ENCODE assay signal across 11 mouse cellular contexts in genomic region chr9:109606837-109607236, GRCm38 (mm10). TPM values are rescaled to one million over a fixed set of nuclear protein-coding genes. Genes with fewer than 3 reads are reported as not detected.
A peak's percentile ranks its signal among the peaks of the same experiment; 100 is the strongest.
DNase-seq lines count a peak whose midpoint lies in the region; ATAC-seq and TF ChIP-seq lines count a peak whose summit lies in the region.
"Not testable (repeated sequence)": the region's sequence is repeated elsewhere in the genome, so short reads cannot be mapped to it uniquely, and the experiment has no call there.
"Had no signal": no experiment of that assay in that cellular context is flagged by ENCODE, and none has a peak within 500 bp of the region (broad histone marks: within the 10 kb centered on the region; RNA-seq: fewer than 3 reads in every experiment).

No protein-coding gene starts in this region.

- H3K4me2 ChIP-seq in hindbrain, embryonic 14.5 days (replicated peaks); midbrain, postnatal 0 days (ENCODE audit: low read depth, low read length, poor library complexity, severe bottlenecking): not testable (repeated sequence)

- H3K27me3 ChIP-seq in hindbrain, embryonic 14.5 days (ENCODE audit: control insufficient read depth, insufficient read depth, low read length); midbrain, postnatal 0 days (ENCODE audit: insufficient read depth, low read length); splenic B cell, adult 2 months (ENCODE audit: control insufficient read depth, insufficient read depth, low read length, poor library complexity, severe bottlenecking): not testable (repeated sequence)

- H3K4me3 ChIP-seq in ES-E14 (ENCODE audit: insufficient read depth in 1 of 2, low read depth in 1 of 2, low read length in 2 of 2, poor library complexity in 1 of 2, severe bottlenecking in 1 of 2); hindbrain, embryonic 14.5 days (replicated peaks; ENCODE audit: low read length); midbrain, postnatal 0 days (ENCODE audit: low read depth, low read length): not testable (repeated sequence)

- intact Hi-C loops in left cerebral cortex, postnatal 10 days (cut with DNase I): not testable (repeated sequence)

- DNase-seq in ES-E14 (ENCODE audit: low read depth, low spot score): not testable (repeated sequence)
- DNase-seq in adrenal gland, postnatal 25 days: peak; percentile 50
- peak; percentile 8 for DNase-seq in embryo, embryonic 11.5 days (ENCODE audit: low read depth, low spot score)
- DNase-seq in hindbrain, embryonic 14.5 days (ENCODE audit: low spot score): peak; percentile 44
- peak; percentile 64 to 71 for DNase-seq in kidney, postnatal 4 days
- peak; percentile 8 to 37 for DNase-seq in left cerebral cortex, postnatal 10 days (ENCODE audit: extremely low spot score in 1 of 2, low spot score in 2 of 2)
- peak; percentile 35 for DNase-seq in midbrain, postnatal 0 days (ENCODE audit: low spot score)
- peak; percentile 1 for DNase-seq in splenic B cell, adult 2 months (ENCODE audit: low read depth, low spot score)

- peak; percentile 54 for TF ChIP-seq CTCF in midbrain, postnatal 0 days (IDR thresholded peaks at IDR 0.05)

- H3K27ac ChIP-seq in ES-E14 (ENCODE audit: insufficient read depth, low read depth, low read length, poor library complexity, severe bottlenecking); hindbrain, embryonic 14.5 days; midbrain, postnatal 0 days (ENCODE audit: low read depth, low read length): not testable (repeated sequence)

- not testable (repeated sequence) for H3K4me1 ChIP-seq in ES-E14 (ENCODE audit: control insufficient read depth in 2 of 2, insufficient read depth in 2 of 2, low read length in 2 of 2, poor library complexity in 1 of 2); hindbrain, embryonic 14.5 days (replicated peaks; ENCODE audit: control insufficient read depth, insufficient read depth, low read length); midbrain, postnatal 0 days (ENCODE audit: insufficient read depth, low read length)

- not testable (repeated sequence) for H3K9me3 ChIP-seq in ES-E14 (ENCODE audit: control insufficient read depth, insufficient read depth, low read depth, low read length); hindbrain, embryonic 14.5 days (ENCODE audit: control insufficient read depth, low read length); midbrain, postnatal 0 days (ENCODE audit: low read length)

- not testable (repeated sequence) for ATAC-seq in hindbrain, embryonic 14.5 days (ENCODE audit: low FRiP score); midbrain, postnatal 0 days (ENCODE audit: low FRiP score)

- in situ Hi-C loops in ES-E14 (cut with MboI; ENCODE audit: low sequenced_read_pairs in 2 of 2, unreplicated experiment in 2 of 2): not testable (repeated sequence)

- not testable (repeated sequence) for H3K36me3 ChIP-seq in ES-E14 (ENCODE audit: control insufficient read depth, insufficient read depth, low read length, poor library complexity, severe bottlenecking); hindbrain, embryonic 14.5 days (replicated peaks; ENCODE audit: control insufficient read depth, insufficient read depth); midbrain, postnatal 0 days (ENCODE audit: insufficient read depth, low read length); splenic B cell, adult 2 months (ENCODE audit: control insufficient read depth, insufficient read depth, low read length, poor library complexity, severe bottlenecking)

- H3K9ac ChIP-seq in ES-E14 (ENCODE audit: insufficient read depth, low read depth, low read length, poor library complexity, severe bottlenecking); hindbrain, embryonic 14.5 days; midbrain, postnatal 0 days (replicated peaks; ENCODE audit: low read length, poor library complexity, severe bottlenecking): not testable (repeated sequence)

- WGBS in hindbrain, embryonic 14.5 days: 35% methylated on average over 5 of the region's 5 CpGs
- 46% methylated on average over 5 of the region's 5 CpGs for WGBS in midbrain, postnatal 0 days

TF ChIP-seq in ES-E14, 5 proteins besides CTCF, POLR2A, EP300 and RAD21:
- peak; percentile 22; the same call in 1 of the 2 replicates for TF ChIP-seq ZC3H11A (IDR thresholded peaks at IDR 0.05; ENCODE audit: borderline replicate concordance, low read depth, low read length)

RNA-seq across cellular contexts. Expression of gene Fbxw24, which starts 19.0 kb away (rescaled TPM):
- not detected in 2 replicates for total RNA-seq in ES-E14 (2012; rRNA removed)
- not detected in 2 replicates for total RNA-seq in adrenal gland, postnatal 25 days (2021)
- not detected in 2 replicates for polyA plus RNA-seq in hindbrain, embryonic 14.5 days (2014; fragmentation: Nextera tagmentation; extraction: Ambion mirVana)
- total RNA-seq in left cerebral cortex, postnatal 10 days (2021): not detected
- 0.19 TPM in 1 of 2 replicates, not detected in the other for total RNA-seq in midbrain, postnatal 0 days (2014; rRNA removed)
- 0.17 TPM in 1 of 2 replicates, not detected in the other for polyA plus RNA-seq in midbrain, postnatal 0 days (2015; fragmentation: Nextera tagmentation; extraction: Ambion mirVana)
- total RNA-seq: megakaryocyte progenitor cell, adult 5-6 weeks had no signal
- polyA plus RNA-seq: hindbrain, embryonic 16.5 days; liver, embryonic 11.5 days had no signal

RNA-seq across cellular contexts. Expression of gene Fbxw15, which starts 38.8 kb away (rescaled TPM):
- not detected in 2 replicates for total RNA-seq in ES-E14 (2012; rRNA removed)
- not detected in 2 replicates for total RNA-seq in adrenal gland, postnatal 25 days (2021)
- polyA plus RNA-seq in hindbrain, embryonic 14.5 days (2014; fragmentation: Nextera tagmentation; extraction: Ambion mirVana): not detected in 2 replicates
- not detected for total RNA-seq in left cerebral cortex, postnatal 10 days (2021)
- total RNA-seq in midbrain, postnatal 0 days (2014; rRNA removed): 0.38 TPM in 1 of 2 replicates, not detected in the other
- polyA plus RNA-seq in midbrain, postnatal 0 days (2015; fragmentation: Nextera tagmentation; extraction: Ambion mirVana): not detected in 2 replicates
- total RNA-seq: megakaryocyte progenitor cell, adult 5-6 weeks had no signal
- polyA plus RNA-seq: hindbrain, embryonic 16.5 days; liver, embryonic 11.5 days had no signal

RNA-seq across cellular contexts. Expression of gene Fbxw25, which starts 57.6 kb away (rescaled TPM):
- not detected in 2 replicates for total RNA-seq in ES-E14 (2012; rRNA removed)
- total RNA-seq in adrenal gland, postnatal 25 days (2021): not detected in 2 replicates
- not detected in 2 replicates for polyA plus RNA-seq in hindbrain, embryonic 14.5 days (2014; fragmentation: Nextera tagmentation; extraction: Ambion mirVana)
- total RNA-seq in left cerebral cortex, postnatal 10 days (2021): not detected
- 0.28 TPM in 1 of 2 replicates, not detected in the other for total RNA-seq in midbrain, postnatal 0 days (2014; rRNA removed)
- not detected in 2 replicates for polyA plus RNA-seq in midbrain, postnatal 0 days (2015; fragmentation: Nextera tagmentation; extraction: Ambion mirVana)
- total RNA-seq: megakaryocyte progenitor cell, adult 5-6 weeks had no signal
- polyA plus RNA-seq: hindbrain, embryonic 16.5 days; liver, embryonic 11.5 days had no signal
